Mouse (Mus musculus): ENCODE data around the gene Aktip. TPM values are rescaled to one million over a fixed set of nuclear protein-coding genes. Genes with fewer than 3 reads are reported as not detected.
A peak's percentile ranks its signal among the peaks of the same experiment; 100 is the strongest.

Gene Aktip
- polyA plus RNA-seq, 1 experiment from 2014 or later: 11.6 TPM

DNA sequence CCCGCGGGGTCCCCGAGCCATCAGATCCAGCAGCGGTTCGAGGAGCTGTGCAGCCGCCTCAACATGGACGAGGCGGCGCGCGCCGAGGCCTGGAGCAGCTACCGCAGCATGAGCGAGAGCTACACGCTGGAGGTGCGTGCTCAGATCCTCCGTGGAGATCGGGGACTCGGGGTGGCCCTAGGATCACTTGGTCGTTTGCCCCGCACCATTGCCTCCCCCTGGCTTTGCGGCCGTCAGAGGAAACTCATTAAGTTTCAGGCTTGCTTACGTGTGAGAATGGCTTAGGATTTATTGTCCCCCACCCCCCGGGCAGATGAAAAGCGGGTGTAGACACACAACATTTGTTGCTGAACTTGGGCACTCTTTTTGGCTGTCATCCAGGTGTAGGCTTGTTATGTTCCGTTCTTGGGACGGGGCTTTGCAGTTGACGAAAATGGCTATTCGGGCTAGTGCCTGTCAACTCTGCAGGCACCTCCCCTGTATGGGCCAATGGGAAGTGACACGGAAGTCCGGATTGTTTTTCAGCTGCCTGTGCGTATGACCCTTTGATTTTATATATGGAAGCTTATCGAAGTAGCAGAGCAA lies 129.4 kb downstream of the Aktip start:
- peak; percentile 79 for ATAC-seq
- Histone ChIP-seq H3K27me3 (replicated peaks) (no peaks in the 10 kb centered on the region), H3K4me3 (peak overlapping the region; percentile 91), H3K36me3 (peaks cover 3% of the 10 kb centered on the region; the same call in 1 of the 2 replicates), H3K9ac (peak overlapping the region; percentile 89), H3K4me2 (peak overlapping the region; percentile 81), H3K9me3 (replicated peaks) (no peaks in the 10 kb centered on the region), H3K27ac (peak overlapping the region; percentile 91), H3K4me1 (peaks cover 26% of the 10 kb centered on the region)
- under 1% methylated on average over 34 of the region's 34 CpGs for WGBS (ENCODE audit: insufficient replicate concordance)

DNA sequence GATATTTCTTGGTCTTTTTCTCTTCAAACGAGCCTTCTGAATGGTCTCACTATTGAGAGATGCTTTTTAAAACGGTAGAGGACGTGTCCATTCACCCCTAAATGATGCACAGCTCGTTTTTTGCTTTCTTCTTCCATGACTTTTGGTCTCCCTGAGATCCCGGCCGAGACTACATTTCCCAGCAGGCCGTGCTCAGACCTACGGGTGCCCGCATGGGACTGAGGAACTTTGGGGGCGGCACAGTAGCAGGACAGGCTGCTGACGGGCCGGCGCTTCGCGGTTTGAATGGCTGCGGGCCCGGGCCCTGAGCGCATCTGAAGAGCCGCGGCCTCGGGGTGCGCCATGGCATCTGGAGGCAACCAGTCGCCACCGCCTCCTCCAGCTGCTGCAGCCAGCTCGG lies 129.9 kb downstream of the Aktip start, which contains the start of gene Rbl2:
Gene Rbl2, plus strand, starts transcription at position 224 of the 400 bp plus-strand sequence.
- Histone ChIP-seq H3K9me3 (replicated peaks) (no peaks in the 10 kb centered on the region), H3K27ac (peak within 1 kb of the TSS; percentile 91), H3K4me1 (peaks cover 28% of the 10 kb centered on the region), H3K36me3 (no peaks in the 10 kb centered on the region), H3K27me3 (replicated peaks) (no peaks in the 10 kb centered on the region), H3K4me3 (peak within 1 kb of the TSS; percentile 91), H3K9ac (peak within 1 kb of the TSS; percentile 89), H3K4me2 (peak within 1 kb of the TSS; percentile 81)
- WGBS (ENCODE audit: insufficient replicate concordance): 1% methylated on average over 25 of the region's 25 CpGs
- ATAC-seq: peak; percentile 95

- H3K27me3 ChIP-seq (replicated peaks): no peaks in the 10 kb centered on the region
- peak; percentile 33 for ATAC-seq
- H3K4me2 ChIP-seq: peak overlapping the region; percentile 81
- H3K36me3 ChIP-seq: no peaks in the 10 kb centered on the region
- H3K9me3 ChIP-seq (replicated peaks): no peaks in the 10 kb centered on the region
- WGBS (ENCODE audit: insufficient replicate concordance): 7% methylated on average over 10 of the region's 10 CpGs
- H3K27ac ChIP-seq: peak overlapping the region; percentile 91; the same call in 1 of the 2 replicates
- peak overlapping the region; percentile 91 for H3K4me3 ChIP-seq
- H3K9ac ChIP-seq: peak overlapping the region; percentile 89
- H3K4me1 ChIP-seq: peaks cover 28% of the 10 kb centered on the region
Observed at GRCm38 (mm10) chr8:91069407-91069806, 130.4 kb downstream of the Aktip start.

DNA sequence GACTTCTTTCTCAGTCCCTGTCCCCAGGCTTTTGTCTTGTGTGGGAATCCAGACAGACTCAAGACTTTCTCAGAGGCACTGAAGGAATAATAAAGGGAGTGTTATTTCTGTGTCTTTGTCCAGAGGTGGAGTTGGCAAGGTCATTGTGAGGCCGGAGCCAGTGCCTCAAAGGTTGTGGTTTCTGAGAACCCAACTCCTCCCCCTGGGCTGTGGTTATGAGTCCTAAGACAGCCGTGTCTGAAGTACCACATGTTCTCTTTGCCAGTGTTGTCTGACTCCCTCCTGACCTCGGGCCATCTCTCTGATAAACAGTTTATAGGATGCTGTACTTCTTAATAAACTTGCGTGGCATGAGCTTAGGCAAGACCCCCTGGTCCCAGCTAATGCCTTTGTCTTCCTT lies 134.6 kb downstream of the Aktip start:
- H3K9ac ChIP-seq: no peak overlapping the region
- H3K4me3 ChIP-seq: no peak overlapping the region
- H3K27ac ChIP-seq: no peak overlapping the region
- no peaks in the 10 kb centered on the region for H3K27me3 ChIP-seq (replicated peaks)
- WGBS (ENCODE audit: insufficient replicate concordance): 25% methylated on average over 4 of the region's 4 CpGs
- ATAC-seq: no peak
- H3K4me1 ChIP-seq: peaks cover 24% of the 10 kb centered on the region
- H3K9me3 ChIP-seq (replicated peaks): no peaks in the 10 kb centered on the region
- no peak overlapping the region for H3K4me2 ChIP-seq
- no peaks in the 10 kb centered on the region for H3K36me3 ChIP-seq

Other genes starting within 250 kb of the Aktip start
- 9.1 and 9.4 TPM in 2 replicates for gene Rbl2, start 129.9 kb downstream of the Aktip start, polyA plus RNA-seq (2016; fragmentation: Nextera tagmentation; extraction: Ambion mirVana)
- 3.5 and 4.6 TPM in 2 replicates for gene Rpgrip1l, start 113.3 kb upstream of the Aktip start, polyA plus RNA-seq (2016; fragmentation: Nextera tagmentation; extraction: Ambion mirVana)
- 28.6 and 29.6 TPM in 2 replicates for gene Fto, start 113.5 kb upstream of the Aktip start, polyA plus RNA-seq (2016; fragmentation: Nextera tagmentation; extraction: Ambion mirVana)

Measured in liver, embryonic 12.5 days (tissue).